Mouse (Mus musculus): ENCODE results near the gene Cela3b.

- TF ChIP-seq CTCF (conservative IDR thresholded peaks at IDR 0.05 in 1 of 2, IDR thresholded peaks at IDR 0.05 in 1 of 2; ENCODE audit: low read depth in 2 of 2, low read length in 2 of 2) (no peak), POLR2A (IDR thresholded peaks at IDR 0.05; ENCODE audit: low read depth, low read length) (no peak), USF2 (conservative IDR thresholded peaks at IDR 0.05; ENCODE audit: low read depth, low read length) (no peak), RCOR1 (conservative IDR thresholded peaks at IDR 0.05; ENCODE audit: low read depth, low read length) (no peak), USF1 (IDR thresholded peaks at IDR 0.05; ENCODE audit: low read depth, low read length) (no peak), PAX5 (IDR thresholded peaks at IDR 0.05; ENCODE audit: low read length) (no peak), EP300 (IDR thresholded peaks at IDR 0.05; ENCODE audit: low read length) (no peak), HCFC1 (IDR thresholded peaks at IDR 0.05; ENCODE audit: low read depth, low read length) (no peak), TCF12 (IDR thresholded peaks at IDR 0.05; ENCODE audit: low read depth, low read length) (no peak), KAT2A (IDR thresholded peaks at IDR 0.05; ENCODE audit: insufficient replicate concordance, low read length) (no peak), SIN3A (IDR thresholded peaks at IDR 0.05; ENCODE audit: low read length) (no peak), TBP (conservative IDR thresholded peaks at IDR 0.05; ENCODE audit: low read depth, low read length) (no peak), MAX (IDR thresholded peaks at IDR 0.05; ENCODE audit: low read length) (no peak), SMC3 (IDR thresholded peaks at IDR 0.05; ENCODE audit: low read depth, low read length) (no peak)
Measured at GRCm38 (mm10) chr4:137473701-137474388, 43.5 kb upstream of the Cela3b start.
